Mouse (Mus musculus) liver, embryonic 11.5 days (tissue): Measurements from ENCODE around the gene Kdm2b. TPM values are rescaled to one million over a fixed set of nuclear protein-coding genes. Genes with fewer than 3 reads are reported as not detected.

Source experiments
- ATAC-seq: fragments of 200-750 bp; cut with Nextera tagmentation; replicated peaks from 2 replicates; pipeline ENCODE4 v1.8.0; 2017; ENCODE audit warnings: moderate number of reproducible peaks, mild to moderate bottlenecking, moderate TSS enrichment, moderate library complexity; ENCODE audit not compliant: low FRiP score
- DNase-seq: peaks from one replicate; pipeline ENCODE4 v3.0.0-alpha.2; 2017; ENCODE audit warnings: low spot score
- H3K27ac ChIP-seq: fragments of 300-500 bp; sonication (generic); 2 replicates; pipeline ENCODE4 v1.5.1; 2014; ENCODE audit warnings: mild to moderate bottlenecking, low read depth, low read length, control low read depth
- H3K27me3 ChIP-seq: fragments of 300-500 bp; sonication (generic); replicated peaks from 2 replicates; pipeline ENCODE4 v1.6.1; 2014; ENCODE audit warnings: low read length, mixed read lengths; ENCODE audit not compliant: control insufficient read depth, insufficient read depth
- H3K36me3 ChIP-seq: fragments of 300-500 bp; sonication (generic); 2 replicates; pipeline ENCODE4 v1.6.1; 2014; ENCODE audit warnings: mild to moderate bottlenecking, low read length, moderate library complexity, mixed read lengths; ENCODE audit not compliant: control insufficient read depth, insufficient read depth
- H3K4me1 ChIP-seq: fragments of 300-500 bp; sonication (generic); replicated peaks from 2 replicates; pipeline ENCODE4 v1.6.1; 2014; ENCODE audit warnings: low read length, mixed read lengths; ENCODE audit not compliant: control insufficient read depth, insufficient read depth
- H3K4me2 ChIP-seq: fragments of 300-500 bp; sonication (generic); 2 replicates; pipeline ENCODE4 v1.6.1; 2014; ENCODE audit warnings: mild to moderate bottlenecking, control low read depth, moderate library complexity
- H3K4me3 ChIP-seq: fragments of 300-500 bp; sonication (generic); 2 replicates; pipeline ENCODE4 v1.5.1; 2014; ENCODE audit warnings: low read depth, low read length, control low read depth
- H3K9ac ChIP-seq: fragments of 300-500 bp; sonication (generic); 2 replicates; pipeline ENCODE4 v1.6.1; 2014; ENCODE audit warnings: low read depth, low read length, control low read depth
- H3K9me3 ChIP-seq: fragments of 300-500 bp; sonication (generic); 2 replicates; pipeline ENCODE4 v1.6.1; 2016; ENCODE audit warnings: low read length, inconsistent platforms, mixed read lengths; ENCODE audit not compliant: control insufficient read depth
- WGBS: fragments of 180-500 bp; shearing (Covaris S2); extraction: QIAGEN DNeasy Blood & Tissue Kit; methylation state at CpG from one replicate; pipeline ENCODE4 v1.1.7; 2014; 5-methylcytosine and 5-hydroxymethylcytosine counted together
- polyA plus RNA-seq: library from polyadenylated mRNA; unstranded; fragments of >200 nt; fragmentation: Nextera tagmentation; extraction: Ambion mirVana; gene quantifications from 2 replicates; pipeline ENCODE4 v1.2.1, GENCODE M21; 2014

Gene Kdm2b
- polyA plus RNA-seq, 1 experiment from 2014 or later, result 46.8 TPM

DNA sequence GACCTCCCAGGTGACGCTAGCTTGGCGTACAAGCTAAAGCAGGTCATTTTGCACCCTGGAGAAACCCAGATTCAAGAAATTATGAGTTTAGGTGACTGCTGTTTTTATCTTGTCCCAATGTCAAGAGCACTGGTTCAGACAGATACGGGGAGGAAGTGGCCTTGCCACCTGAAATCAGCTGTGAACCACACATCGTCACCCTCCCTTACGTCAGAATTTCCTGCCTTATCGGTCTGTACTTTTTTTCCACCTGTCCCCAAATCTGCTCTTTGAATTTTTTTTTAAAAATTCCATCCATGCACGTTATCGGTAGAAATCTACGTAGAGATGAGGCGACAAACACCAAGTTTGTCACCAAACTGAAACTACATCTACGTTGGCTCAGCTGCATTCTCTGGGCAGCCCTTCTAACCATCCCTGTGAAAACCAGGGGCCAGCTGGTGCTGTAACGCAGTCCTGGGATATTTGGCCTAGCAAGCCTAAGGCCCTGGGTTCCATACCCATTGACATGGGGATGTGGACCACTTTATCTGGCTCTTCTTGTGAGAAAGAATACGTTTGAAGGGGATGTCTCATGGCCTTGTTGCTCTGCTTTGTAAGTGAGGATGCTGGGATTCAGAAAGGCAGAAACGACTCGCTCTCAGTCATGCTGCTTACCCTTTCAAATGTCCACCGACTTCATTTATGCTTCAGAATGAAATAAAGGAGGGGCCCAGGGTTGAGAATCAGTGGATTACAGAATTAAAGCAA is 963 bp upstream of the Kdm2b start:
- Histone ChIP-seq H3K4me3 (peak overlapping the region; percentile 71; the same call in 1 of the 2 replicates), H3K27me3 (peaks cover 3% of the 10 kb centered on the region), H3K36me3 (no peaks in the 10 kb centered on the region), H3K4me2 (peak overlapping the region; percentile 99), H3K9ac (no peak overlapping the region; the same call in 1 of the 2 replicates), H3K4me1 (peaks cover 33% of the 10 kb centered on the region), H3K9me3 (no peaks in the 10 kb centered on the region), H3K27ac (no peak overlapping the region)
- 20% methylated on average over 16 of the region's 16 CpGs for WGBS
- ATAC-seq (no peak), DNase-seq (no peak)

DNA sequence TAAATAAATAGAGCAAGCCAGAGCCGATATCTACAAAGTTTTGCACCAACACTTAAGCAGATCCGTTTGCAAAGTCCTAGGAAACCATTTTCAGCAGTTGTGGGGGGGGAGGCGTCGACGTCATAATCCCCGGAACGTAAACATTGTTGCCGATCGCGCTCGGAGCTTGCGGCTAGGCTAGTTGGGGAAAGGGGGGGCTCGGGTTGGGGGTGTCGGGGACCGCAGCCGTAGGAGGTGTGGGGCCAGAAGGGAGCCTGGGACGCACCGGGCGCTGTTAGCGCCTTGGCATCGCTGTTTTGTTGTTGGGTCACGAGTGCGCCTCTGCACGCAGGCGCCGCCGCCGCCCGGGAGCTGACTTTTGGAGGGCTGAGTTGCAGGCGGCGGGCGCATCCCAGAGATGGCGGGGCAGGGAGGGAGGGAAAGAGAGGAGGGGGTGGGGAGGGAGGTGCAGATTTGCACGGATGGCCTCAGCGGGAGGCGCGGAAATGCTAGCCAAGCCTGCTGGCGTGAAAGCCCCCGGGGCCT is 560 bp downstream of the Kdm2b start:
- peak overlapping the region; percentile 99 for H3K4me2 ChIP-seq
- H3K9ac ChIP-seq, result peak overlapping the region; percentile 76
- H3K27ac ChIP-seq, result peak overlapping the region; percentile 60
- H3K4me3 ChIP-seq, result peak overlapping the region; percentile 71
- DNase-seq (peak; percentile 82), ATAC-seq (peak; percentile 58)
- H3K4me1 ChIP-seq, result peaks cover 30% of the 10 kb centered on the region
- WGBS, result under 1% methylated on average over 37 of the region's 39 CpGs
- H3K27me3 ChIP-seq, result peaks cover 3% of the 10 kb centered on the region
- H3K36me3 ChIP-seq, result no peaks in the 10 kb centered on the region
- no peaks in the 10 kb centered on the region for H3K9me3 ChIP-seq

DNA sequence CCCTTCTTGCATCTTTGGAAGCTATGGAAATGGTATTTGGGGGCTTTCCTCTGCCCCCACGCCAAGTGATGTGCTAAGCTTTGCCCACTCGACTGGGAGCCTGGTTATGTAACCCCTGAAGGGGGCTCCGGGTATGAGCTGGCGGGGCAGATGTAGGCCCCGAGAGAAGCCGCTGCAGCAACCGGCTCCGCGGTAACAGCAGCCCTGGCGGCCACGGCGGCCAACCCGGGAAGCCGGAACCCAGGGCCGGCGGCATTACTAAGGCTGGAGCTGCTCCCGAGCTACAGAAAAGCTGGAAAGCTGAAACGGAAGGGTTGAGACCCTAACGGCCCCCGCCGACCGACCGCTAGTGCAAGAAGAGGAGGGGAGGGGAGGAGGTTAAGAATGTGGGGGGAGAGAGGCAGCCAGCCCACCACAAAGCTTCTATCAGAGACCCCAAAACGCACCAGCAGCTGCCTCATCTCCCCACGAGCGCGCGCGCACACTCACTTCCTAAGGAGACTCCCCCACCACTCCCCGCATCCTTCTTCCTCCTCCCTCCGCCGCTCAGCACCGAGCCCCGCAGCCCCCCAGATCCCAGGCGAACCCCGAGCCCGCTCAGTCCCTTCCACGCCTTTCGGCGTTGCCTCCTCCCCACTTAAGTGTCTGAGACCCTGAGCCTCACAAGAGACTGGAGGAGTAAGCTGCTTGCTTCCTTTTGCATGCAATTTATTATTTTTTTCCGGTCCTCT is 1.4 kb downstream of the Kdm2b start:
- peak overlapping the region; percentile 20; the same call in 1 of the 2 replicates for H3K27ac ChIP-seq
- H3K4me3 ChIP-seq, result peak overlapping the region; percentile 71
- under 1% methylated on average over 40 of the region's 41 CpGs for WGBS
- DNase-seq (peak; percentile 76), ATAC-seq (no peak; the same call in 1 of the 2 replicates)
- H3K9ac ChIP-seq, result peak overlapping the region; percentile 76
- peaks cover 30% of the 10 kb centered on the region for H3K4me1 ChIP-seq
- H3K4me2 ChIP-seq, result peak overlapping the region; percentile 99
- H3K27me3 ChIP-seq, result peaks cover 3% of the 10 kb centered on the region
- H3K9me3 ChIP-seq, result no peaks in the 10 kb centered on the region
- no peaks in the 10 kb centered on the region for H3K36me3 ChIP-seq

DNA sequence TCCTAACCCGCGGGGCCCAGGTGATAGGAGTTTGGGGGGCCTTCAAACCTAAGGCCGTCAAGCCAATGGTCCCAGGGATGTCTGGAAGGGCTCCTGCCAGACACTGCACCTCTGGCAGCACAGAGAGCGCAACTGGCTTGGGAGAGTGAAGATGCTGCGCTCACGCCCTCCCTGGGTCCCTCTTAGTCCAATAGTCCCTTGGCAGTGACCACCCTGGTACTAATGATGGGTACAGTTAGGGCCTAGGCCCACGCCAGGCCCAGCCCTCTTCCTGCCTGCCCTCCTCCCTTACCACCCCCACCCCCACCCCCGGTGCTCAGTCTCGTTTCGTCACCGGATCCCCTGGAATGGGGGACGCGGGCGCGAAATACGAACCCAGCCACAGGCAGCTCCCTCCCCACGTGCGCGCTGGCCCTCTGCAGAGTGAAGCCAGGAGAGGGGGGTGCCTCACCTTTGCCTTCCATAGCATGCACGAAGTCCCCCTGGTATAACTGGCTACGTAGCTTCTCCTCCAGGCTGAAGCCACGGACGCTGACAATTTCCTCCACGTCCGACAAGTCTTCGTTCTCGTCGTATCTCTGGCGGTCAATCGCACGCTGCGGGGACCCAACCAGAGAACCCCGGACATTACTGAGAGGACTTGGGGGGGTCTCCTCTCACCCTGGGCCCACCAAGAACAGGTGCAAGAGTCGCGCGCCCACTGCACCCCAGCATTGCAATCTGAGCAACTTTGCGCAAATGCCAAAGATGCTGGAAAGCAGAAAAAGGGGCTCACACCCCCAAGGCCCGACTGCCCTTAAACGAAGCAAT is 2.2 kb downstream of the Kdm2b start:
- Histone ChIP-seq H3K4me3 (peak overlapping the region; percentile 71), H3K4me2 (peak overlapping the region; percentile 99), H3K27me3 (peaks cover 3% of the 10 kb centered on the region), H3K4me1 (peaks cover 30% of the 10 kb centered on the region), H3K9me3 (no peaks in the 10 kb centered on the region), H3K27ac (no peak overlapping the region), H3K36me3 (no peaks in the 10 kb centered on the region), H3K9ac (peak overlapping the region; percentile 76)
- WGBS, result 5% methylated on average over 39 of the region's 39 CpGs
- peak; percentile 50 for DNase-seq
- no peak for ATAC-seq

DNA sequence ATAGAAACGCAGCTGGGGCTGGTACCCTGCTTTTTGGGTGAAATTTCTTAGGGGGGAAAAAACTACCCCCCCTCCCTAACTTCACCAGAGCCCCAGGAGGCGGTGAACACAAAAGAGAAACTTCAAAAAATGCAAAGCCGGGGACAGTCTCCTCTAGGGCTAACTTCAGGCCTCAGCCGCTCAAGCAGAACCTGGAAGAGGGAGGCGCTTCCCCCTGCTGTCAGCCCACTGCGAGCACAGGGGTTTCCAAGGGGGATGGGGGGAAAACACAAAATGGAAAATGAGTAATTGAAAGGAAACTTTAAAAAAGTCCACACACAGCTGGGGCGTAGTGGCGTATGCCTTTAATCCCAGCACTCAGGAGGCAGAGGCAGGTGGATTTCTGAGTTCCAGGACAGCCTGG is 3.5 kb downstream of the Kdm2b start:
- Histone ChIP-seq H3K9ac (no peak overlapping the region), H3K36me3 (no peaks in the 10 kb centered on the region), H3K27me3 (peaks cover 3% of the 10 kb centered on the region), H3K9me3 (no peaks in the 10 kb centered on the region), H3K4me3 (no peak overlapping the region), H3K27ac (no peak overlapping the region), H3K4me1 (peaks cover 25% of the 10 kb centered on the region), H3K4me2 (peak overlapping the region; percentile 12; the same call in 1 of the 2 replicates)
- 59% methylated on average over 8 of the region's 8 CpGs for whole genome bisulfite sequencing
- DNase-seq (no peak), ATAC-seq (no peak)

DNA sequence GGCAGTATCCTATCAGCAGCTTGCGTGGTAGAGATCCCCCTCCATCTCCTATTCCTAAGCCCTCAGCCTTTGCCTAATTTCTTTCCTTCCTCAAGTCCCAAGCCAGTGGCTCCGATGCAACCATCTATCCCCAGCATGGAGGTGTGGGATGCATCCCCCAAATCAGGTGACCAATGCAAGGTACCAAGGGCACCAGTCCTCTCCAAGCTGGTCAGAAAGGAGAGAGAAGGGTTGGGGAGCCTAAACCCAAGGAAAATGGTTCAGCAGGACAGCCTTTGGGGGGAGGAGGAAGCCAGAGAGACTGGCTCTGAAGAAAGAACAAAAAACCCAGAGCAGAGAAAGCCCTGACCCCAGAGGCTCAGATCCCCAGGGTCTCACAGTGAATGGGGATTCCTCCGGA is 4.3 kb downstream of the Kdm2b start:
- Histone ChIP-seq H3K9ac (no peak overlapping the region), H3K27me3 (peaks cover 3% of the 10 kb centered on the region), H3K9me3 (no peaks in the 10 kb centered on the region), H3K27ac (no peak overlapping the region), H3K4me3 (no peak overlapping the region), H3K4me1 (peaks cover 19% of the 10 kb centered on the region), H3K36me3 (no peaks in the 10 kb centered on the region), H3K4me2 (no peak overlapping the region)
- no peak for DNase-seq
- WGBS, result 70% methylated on average over 3 of the region's 3 CpGs
- ATAC-seq, result no peak

DNA sequence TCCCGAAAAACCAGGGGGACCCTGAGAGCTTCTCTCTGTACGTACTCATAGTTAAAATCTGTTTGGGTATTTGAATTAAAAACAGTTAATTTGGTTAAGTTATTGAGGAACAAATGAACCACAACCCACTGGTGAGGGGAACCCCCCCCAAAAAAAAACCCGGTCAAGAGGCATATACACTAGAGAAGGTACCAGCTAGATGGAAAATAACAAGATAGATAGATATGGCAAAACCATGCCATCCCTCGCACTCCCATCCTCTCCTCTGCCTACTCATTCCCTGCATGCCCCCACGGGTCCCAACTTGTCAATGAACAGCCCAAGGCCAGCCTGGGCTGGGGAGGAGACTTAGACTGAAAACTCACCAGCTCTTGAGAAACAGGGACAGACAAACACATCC is 5.1 kb downstream of the Kdm2b start:
- ATAC-seq, result no peak
- Histone ChIP-seq H3K9ac (no peak overlapping the region), H3K36me3 (no peaks in the 10 kb centered on the region), H3K27ac (no peak overlapping the region), H3K4me2 (no peak overlapping the region), H3K4me3 (no peak overlapping the region), H3K9me3 (no peaks in the 10 kb centered on the region), H3K4me1 (peaks cover 13% of the 10 kb centered on the region), H3K27me3 (peaks cover 3% of the 10 kb centered on the region)
- no peak for DNase-seq
- 83% methylated on average over 5 of the region's 5 CpGs for WGBS

DNA sequence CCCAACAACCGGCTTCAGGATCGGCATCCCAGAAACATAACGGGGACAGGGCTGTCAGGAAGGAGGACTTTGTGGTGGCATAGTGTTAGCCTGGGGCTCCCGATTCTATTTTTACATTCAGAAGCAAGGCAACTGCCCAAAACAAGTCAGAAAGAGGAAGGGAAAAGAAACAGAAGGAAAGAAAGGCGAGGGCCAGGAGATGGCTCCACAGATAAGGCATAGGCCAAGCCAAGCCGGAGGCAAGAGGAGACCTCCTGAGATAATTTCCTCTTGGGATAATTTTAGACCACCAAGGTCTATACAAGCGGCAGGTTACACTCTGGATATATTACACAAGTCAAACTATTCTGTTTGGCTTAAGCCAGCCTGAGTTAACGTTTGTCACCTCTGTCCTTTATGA is 10.7 kb downstream of the Kdm2b start:
- WGBS, result 50% methylated on average over 8 of the region's 8 CpGs
- no peak for ATAC-seq
- no peak overlapping the region for H3K4me3 ChIP-seq
- H3K4me1 ChIP-seq, result peaks cover 4% of the 10 kb centered on the region; the same call in 1 of the 2 replicates
- H3K9me3 ChIP-seq, result no peaks in the 10 kb centered on the region
- no peaks in the 10 kb centered on the region for H3K27me3 ChIP-seq
- no peak overlapping the region for H3K9ac ChIP-seq
- H3K4me2 ChIP-seq, result no peak overlapping the region
- H3K27ac ChIP-seq, result no peak overlapping the region
- DNase-seq, result no peak
- H3K36me3 ChIP-seq, result no peaks in the 10 kb centered on the region
